Mouse (Mus musculus) E14TG2a.4 (cell line): ENCODE data around the gene Caskin1.

Experiments
- CTCF ChIP-seq: conservative IDR thresholded peaks from 2 replicates; pipeline ENCODE4 v1.5.1; 2014; ENCODE audit warnings: low read length
- NANOG ChIP-seq: IDR thresholded peaks from 2 replicates; pipeline ENCODE4 v1.6.1; 2014; ENCODE audit warnings: borderline replicate concordance, low read length, mixed read lengths
- POU5F1 ChIP-seq: IDR thresholded peaks from 2 replicates; pipeline ENCODE4 v1.6.1; 2014; ENCODE audit warnings: low read length, borderline replicate concordance

- TF ChIP-seq CTCF (no peak), POU5F1 (no peak), NANOG (no peak)
These were observed 45.8 kb downstream of the Caskin1 start, which contains the start of gene Rab26 for GRCm38 (mm10) chr17:24534160-24534718.
